Mouse (Mus musculus) heart, embryonic 12.5 days (tissue): ENCODE measurements around the gene Clvs2. TPM values are rescaled to one million over a fixed set of nuclear protein-coding genes. Genes with fewer than 3 reads are reported as not detected.

ENCODE experiments used
- polyA plus RNA-seq: library from polyadenylated mRNA; unstranded; fragments of >200 nt; fragmentation: Nextera tagmentation; extraction: Ambion mirVana; gene quantifications from 2 replicates; pipeline ENCODE4 v1.2.1, GENCODE M21; 2016

The Clvs2 gene
- polyA plus RNA-seq, 1 experiment from 2014 or later, result not detected

Other genes starting within 250 kb of the Clvs2 start
- gene Sult3a2, start 161.9 kb upstream of the Clvs2 start, polyA plus RNA-seq, result not detected in 2 replicates
- gene Sult3a1, start 233.0 kb upstream of the Clvs2 start, polyA plus RNA-seq, result not detected in 2 replicates